Mouse (Mus musculus): ENCODE measurements around the gene Frmpd3.
A peak's percentile ranks its signal among the peaks of the same experiment; 100 is the strongest.

Gene Frmpd3

GRCm38 (mm10) chrX:140456751-140457491, 114.9 kb downstream of the Frmpd3 start:
- DNase-seq (ENCODE audit: low spot score), result peak; percentile 31

GRCm38 (mm10) chrX:140457502-140457901, 115.4 kb downstream of the Frmpd3 start:
- DNase-seq (ENCODE audit: low spot score), result peak; percentile 23

DNA sequence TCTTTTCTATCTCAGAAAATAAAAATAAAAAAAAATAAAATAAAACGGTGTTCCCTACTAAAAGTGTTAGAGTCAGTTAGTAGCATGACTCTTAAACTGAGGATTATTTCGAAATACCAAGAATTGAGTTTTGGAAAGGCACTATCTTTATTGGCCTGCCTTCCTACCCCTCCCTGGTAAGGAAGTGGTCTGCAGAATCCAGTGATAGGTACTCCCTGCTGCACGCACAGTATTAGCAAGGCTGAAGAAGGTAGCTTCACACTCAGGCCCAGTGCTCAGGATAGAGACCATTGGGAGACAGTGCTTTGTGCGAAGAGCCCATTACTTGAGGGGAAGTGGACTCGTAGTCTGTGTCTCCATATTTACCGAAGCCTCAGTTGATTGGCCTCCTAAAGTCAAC, 136.2 kb downstream of the Frmpd3 start:
- no peak for DNase-seq (ENCODE audit: low spot score)

DNA sequence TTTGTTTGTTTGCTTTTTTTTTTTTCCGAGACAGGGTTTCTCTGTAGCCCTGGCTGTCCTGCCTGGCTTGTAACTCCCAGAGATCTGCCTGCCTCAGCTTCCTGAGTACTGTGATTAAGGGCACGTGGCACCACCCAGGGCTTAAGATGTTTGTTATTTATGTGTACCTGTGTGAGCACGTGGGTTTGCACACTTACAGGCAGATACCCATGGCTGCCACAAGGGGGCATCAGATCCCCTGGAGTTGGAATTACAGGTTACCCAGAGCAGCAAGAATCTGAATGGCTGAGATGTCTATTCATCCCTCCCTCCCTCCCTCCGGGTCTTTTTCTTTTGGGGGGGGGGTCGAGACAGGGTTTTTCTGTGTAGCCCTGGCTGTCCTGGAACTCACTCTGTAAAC, 137.1 kb downstream of the Frmpd3 start:
- DNase-seq (ENCODE audit: low spot score), result peak; percentile 15
